Mouse (Mus musculus) liver, adult (tissue): ENCODE measurements around the gene Vasp.

ENCODE experiments used
- GATA4 ChIP-seq: IDR thresholded peaks from 2 replicates; pipeline ENCODE4 v1.6.1; 2014; ENCODE audit warnings: mild to moderate bottlenecking, low read length; ENCODE audit not compliant: insufficient replicate concordance

Gene Vasp

DNA sequence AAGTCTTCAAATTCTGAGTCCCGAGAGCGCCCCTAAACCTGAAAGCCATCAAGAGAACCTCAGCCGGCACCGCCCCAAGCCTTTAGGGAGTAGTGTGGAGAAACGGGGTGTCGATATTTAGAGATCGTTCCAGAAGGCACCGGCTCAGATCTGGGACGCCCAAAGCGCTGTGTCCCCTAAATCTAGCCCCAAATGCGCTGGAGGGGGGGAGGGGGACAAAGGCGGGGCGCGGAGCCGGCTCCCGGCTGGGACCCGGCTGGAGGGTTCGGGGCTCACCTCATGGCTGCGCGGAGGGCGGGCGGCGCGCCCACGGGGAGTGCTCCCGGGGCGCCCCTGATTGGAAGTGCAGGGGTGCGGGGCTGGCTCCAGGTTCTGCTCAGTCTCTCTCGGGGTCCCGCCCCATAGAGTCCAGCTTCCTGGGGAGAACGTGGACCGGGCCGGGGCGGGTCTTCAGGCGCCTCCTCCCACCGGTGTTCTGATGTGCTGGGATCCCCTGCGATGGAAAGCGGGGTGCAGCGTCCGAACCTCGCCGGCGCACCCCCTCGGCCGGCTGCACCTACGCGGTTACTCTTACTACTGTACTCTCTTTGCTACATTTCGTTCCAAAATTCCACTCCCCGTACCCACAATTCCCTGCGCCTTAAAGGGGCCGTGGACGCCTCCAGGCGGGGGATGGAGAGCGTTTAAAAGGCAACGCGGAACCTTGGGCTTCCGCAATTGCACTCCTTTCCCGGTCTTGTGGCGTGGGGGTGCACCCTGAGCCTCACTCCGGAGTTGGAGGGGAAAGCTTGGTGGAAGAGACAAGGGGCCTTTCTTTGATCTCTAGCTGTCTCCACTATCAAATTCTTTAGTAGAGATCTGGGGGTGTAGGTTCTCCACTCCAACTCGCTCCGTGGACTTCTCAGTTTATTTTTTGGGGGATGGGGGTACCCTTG is at the start of gene Vasp:
Gene Vasp (minus strand): TSS at position 580 of the 935 bp plus-strand sequence.
- no peak for TF ChIP-seq GATA4

DNA sequence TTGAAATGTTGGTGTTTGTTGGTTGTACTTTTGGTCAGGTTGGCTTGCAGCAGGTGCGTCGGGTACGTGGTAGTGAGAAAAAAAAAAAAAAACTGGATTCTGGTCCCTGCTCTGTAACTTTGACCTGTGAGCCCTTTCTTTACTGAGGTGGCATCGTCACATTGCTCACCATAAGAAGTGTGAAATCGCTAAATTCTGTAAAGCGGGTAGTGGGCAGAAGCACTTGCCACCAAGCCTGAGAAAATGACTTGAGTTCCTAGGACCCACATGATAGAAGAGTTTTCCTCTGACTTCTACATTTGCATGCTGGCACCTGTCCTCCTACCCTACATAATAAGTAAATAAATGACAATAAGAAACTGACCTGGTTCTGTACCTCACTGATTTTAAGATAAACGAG is 49.0 kb upstream of the Vasp start:
- no peak for TF ChIP-seq GATA4

DNA sequence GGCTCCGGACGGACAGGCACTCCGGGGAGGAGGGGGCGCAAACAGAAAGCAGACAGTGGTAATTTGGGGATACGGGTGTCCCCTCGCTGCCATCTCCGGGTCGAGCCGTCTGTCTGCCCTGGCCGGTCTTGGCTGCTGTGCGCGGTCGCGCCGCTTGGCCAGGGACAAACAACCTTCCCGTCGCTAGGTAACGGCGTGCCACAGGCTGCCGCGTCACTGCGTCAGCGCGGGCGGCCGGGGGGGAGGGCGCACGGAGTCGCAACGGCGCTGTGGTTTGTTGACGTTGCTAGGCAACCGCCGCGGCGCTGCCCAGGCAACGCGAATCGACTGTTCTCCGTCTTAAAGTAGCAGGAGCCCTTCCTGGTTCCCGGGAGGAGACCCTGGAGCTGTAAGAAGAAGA is 48.3 kb upstream of the Vasp start:
- peak; percentile 16; the same call in 1 of the 2 replicates for TF ChIP-seq GATA4

DNA sequence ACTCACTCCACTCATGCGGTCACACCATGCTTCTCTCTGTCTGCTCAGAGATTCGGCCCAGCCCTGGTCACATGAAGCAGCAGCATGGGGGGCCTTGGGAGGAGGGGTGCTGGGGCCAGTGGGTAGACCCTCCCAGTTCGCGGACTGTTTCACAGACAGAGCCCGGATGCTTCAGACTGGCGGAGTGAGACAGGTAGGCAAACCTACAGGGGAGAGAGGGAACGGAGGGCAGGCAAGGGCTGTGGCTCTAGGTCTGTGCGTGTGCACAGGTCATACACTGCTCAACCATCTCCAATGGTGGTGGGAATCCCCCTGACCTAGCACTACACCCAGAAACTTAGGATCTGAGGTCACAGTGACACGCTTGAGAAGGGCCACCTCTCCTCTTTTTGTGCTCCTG is 47.8 kb upstream of the Vasp start:
- no peak for TF ChIP-seq GATA4

DNA sequence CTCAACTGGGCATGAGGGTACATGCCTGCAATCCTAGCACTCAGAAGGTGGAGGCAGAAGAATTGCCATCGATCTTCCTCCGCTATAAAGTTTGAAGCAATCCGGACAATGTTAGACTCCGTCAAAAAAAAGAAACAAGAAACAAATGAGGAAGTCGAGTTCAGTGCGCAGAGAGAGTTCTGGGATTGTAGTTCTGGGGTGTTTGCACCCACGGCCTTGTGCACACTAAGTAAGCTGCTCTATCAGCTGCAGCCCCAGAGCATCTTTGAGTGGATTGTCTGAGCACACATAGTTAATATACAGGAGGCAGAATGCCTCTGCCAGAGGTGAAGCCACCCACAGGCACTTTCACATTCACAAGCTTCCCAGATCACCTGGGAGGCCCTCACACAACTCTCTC is 47.1 kb upstream of the Vasp start:
- TF ChIP-seq GATA4, result no peak

DNA sequence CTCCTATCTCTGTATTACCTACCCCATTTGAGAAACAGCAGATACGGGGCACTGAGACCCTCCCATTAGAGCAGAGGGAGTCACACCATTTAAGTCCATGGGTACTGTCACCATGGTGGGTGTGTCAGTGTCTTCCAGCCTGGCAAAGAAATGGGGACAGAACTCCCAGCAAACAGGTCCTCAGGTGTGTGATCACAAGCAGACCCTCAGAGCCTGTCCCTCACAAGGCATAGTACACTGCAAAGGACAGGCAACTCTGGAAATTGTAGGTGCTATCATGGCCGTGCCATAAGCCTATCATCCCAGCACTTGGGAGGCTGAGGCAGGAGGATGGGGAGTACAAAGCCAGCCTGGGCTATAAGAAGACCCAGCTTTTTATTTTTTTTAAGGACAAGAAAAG is 46.6 kb upstream of the Vasp start:
- no peak for TF ChIP-seq GATA4

DNA sequence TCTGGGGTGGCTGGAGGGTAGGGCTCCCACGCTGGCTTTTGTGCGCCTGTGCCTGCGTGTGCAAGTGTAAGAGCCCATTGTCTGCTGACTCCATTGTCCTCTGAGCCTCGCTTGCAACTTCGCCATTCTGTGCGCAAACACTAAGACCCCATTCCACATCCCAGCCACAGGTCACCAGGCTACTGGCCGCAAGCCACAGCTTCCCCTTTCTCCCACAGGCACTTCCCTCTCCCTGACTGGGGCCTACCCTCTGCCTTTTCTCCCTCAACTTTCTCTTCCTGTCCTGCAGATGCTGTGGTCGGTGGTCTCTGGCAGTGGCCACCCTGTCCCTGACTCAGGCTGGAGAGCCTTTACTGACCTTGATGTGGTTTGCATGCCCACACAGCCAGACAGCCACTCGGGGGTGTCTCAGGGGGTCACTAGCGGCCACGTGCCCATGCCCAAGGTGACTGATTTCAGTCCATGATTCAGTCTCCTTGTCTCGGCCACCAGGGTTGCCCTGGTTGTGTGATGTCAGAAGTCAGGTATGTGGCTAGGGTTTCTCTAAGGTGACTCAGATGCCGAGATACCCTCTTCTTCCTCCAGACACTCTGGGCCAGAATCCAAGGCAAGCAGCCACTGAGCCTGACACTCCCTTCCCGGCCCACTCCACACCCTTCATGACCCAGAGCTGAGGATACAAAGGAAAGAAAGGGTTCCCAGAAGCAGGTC is 45.0 kb upstream of the Vasp start:
- TF ChIP-seq GATA4, result no peak

DNA sequence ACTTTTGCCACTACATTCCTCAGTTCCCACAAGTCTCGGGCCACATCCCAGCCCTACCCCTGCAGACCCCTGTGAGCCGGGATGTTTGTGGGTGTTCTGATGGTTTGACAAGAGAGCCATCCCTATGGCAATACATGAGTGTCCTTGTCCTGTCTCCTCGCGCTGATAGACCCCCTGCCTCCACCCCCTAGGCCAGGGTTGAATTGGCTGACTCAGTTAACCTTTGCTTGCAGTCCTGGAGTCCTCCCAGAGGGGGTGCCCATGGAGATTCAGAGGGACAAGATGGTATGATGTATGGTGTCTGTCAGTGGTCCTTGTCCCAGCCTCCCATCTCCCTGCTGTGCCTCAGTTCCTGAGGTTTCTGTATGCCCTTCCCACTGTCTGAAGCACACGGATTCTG is 42.4 kb upstream of the Vasp start:
- TF ChIP-seq GATA4, result no peak

DNA sequence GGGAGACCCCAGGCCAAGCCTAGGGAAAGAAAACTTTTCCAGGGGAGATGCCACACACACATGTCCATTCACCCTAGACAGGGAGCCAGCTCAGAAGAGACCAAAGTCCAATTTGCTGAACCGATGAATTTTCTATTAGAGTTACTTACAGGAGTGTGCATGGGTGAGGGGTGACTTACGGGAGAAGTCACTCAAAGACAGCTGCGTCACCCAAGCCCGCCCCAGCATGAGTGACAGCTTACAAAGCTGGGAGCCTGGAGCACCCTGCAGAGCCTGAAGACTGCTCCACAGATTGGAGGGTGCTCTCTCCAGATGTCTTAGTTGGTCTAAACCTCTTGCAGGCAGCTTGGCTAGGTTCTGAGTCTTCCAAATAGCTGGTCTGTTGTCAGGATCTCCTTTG is 40.4 kb upstream of the Vasp start:
- no peak for TF ChIP-seq GATA4

DNA sequence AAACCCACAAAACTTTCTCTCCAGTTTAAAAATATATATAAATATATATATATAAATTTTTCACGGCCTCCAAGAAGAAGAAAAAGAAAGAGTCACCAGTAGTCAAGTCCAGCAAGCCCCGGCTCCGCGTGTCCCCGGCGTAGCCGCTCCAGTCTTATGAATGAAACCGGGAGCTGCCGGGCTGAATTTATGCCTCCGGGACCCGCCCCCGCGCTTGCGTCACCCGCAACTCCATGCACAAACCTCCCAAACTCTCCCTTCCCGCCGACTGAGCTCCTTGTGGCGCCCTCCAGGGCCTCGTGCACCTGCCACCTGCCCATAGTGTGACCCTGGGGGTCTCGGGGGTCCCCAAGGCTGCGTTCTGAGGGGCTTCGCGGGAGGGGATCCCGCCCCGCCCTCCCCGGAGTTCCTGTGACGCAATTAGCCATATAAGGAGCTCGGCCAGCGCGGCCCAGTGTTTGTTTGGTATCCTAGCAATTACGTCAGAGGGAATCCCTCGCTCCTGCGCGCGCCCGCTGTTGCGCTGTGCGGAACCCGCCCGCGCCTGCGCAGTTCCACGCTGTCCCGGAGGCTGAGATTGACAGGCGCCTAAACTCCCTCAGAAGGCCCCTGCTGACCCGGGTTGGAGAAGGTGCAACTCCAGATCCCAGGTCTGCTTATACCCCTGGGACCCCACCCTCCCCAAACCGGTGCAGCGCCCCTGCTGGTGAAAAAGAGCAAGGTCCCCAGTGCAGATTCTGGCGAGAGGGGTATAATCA is 38.4 kb upstream of the Vasp start, which contains the start of gene Fosb:
Gene Fosb (minus strand): TSS at position 168 of the 758 bp plus-strand sequence.
- no peak for TF ChIP-seq GATA4

DNA sequence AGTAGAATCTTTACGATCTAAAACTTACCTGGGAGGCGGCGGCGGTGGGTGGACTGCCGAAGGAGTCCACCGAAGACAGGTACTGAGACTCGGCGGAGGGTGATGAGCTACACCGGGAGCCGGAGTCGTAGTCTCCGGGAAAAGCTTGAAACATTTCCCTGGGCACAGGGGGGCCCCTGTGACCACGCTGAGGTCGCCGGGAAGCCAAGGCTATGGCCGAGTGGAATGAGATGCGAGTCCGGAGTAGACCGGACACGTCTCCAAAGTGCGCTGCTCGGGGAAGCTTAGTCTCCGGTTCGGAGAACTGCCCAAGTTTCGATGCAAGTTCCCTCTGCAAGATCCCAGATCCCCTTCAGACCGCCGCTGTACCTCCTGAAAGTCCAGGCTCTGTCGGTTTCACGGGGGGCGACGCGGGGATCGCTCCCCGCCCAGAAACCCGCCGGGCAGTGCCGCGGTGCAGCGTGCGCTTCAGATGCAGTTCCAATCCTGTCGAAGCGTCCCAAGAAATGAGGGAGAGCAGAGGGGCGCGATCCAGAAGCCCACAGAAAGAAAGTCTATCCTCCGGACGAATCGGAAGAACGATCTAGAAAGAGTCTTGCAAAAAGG is 37.8 kb upstream of the Vasp start:
- no peak for TF ChIP-seq GATA4

DNA sequence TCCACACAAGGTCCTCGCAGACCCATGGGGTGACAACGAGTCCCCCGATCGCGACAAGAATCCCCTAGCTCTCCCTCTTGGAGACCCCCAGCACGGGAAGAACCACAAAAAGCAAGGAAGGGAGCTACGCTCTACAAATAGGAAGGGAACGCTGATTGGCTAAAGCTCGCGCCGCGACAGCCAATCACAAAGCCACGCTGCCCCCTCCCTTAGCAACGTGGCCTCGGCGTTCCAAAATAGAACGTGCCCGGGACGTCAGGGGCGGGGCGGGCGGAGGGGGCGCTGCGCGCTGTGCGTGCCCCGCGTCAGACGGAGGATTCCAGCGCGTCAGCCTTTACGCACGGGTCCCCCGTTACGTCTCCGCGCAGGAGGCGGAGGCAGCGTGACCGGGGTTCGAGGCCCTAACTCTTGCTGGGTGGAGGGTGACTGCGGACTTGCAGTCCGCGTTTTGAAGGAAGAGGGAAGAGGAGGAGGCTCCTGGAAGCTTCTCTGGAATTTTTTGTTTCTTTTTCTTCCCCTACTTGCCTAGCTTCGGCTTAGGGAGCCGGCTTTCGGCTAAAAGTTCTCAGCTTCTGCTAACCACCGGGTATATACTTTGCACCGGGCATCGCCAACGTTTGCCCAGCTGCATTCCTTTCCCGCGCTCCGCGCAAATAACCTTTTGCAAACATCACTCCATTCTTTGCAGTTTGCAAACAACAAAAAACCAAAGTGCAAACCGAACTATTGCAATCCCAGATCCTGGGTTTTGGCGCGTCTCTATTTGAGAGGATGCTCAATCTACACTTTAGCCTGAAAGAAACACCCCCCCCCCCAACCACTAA is 37.0 kb upstream of the Vasp start:
- no peak; the same call in 1 of the 2 replicates for TF ChIP-seq GATA4

DNA sequence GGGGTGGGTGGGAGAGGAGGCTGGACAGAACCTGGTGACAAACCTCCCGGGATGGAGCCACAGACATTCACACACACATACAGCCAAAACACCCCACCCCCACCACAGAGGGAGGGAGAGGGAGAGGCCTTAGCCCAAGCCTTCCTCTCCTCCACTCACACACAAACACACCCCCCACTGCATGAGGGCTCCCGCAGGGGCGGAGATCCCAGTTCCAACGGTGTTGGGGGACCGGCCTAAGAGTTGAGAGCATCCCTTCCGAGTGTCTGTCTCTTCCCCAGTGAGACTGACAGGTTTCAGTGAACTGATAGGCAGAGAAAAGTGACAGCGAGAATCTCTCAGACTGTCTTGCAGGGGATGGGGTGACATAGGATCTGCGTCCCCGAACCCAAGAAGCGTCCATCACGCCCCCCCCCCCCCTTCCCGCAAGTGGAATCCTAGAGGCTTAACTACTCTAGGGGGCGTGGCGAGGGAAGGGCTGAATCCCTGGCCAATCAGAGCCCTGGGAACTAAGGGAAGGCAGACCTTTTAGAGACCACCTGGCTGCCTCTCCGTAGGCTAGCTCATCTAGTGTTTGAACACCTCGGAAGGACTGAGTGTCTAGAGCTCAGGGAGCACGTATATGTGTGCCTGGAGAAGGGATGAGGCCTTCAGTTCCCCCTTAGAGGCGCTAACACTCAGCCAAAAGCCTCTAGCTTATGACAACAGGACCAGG is 36.3 kb upstream of the Vasp start:
- no peak for TF ChIP-seq GATA4
